Mouse (Mus musculus): ENCODE measurements around the gene Stk38. TPM values are rescaled to one million over a fixed set of nuclear protein-coding genes. Genes with fewer than 3 reads are reported as not detected.
A peak's percentile ranks its signal among the peaks of the same experiment; 100 is the strongest.

Gene Stk38
- total RNA-seq (2021), result 10 to 100 TPM; 54.9 to 60.3 TPM

DNA sequence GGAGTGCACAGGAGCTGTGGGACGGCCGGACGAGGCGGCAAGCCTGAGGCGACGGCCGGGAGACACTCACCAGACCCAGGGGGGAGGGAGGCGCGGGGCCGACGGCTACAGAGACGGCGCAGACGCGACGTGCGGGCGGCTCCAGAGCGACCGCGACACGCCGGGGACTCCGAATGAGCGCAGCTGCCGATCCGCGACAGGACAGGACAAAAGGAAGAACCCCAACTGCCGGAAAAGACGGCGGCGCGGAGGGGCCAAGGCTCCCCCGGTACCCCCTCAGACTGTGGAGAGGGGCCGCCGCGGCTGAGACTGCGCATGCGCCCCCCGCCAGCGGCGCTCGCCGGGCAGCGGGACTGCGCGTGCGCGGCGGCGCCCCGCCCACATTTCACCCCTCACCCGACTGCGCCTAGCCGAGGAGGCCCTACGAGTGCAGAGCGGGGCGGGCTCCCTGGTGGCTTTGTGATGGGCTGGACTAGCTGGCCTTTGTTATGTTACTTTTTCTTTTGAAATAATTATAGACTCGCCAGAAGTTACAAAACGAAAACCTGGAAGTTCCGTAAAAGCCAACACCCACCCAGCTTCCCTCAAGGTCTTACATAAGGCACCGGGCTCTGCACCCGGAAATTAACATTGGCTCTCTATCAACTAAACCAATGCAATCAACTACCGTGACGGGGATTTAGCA, at the start of gene Stk38:
TSS of gene Stk38 (minus strand) at position 355 of the 685 bp plus-strand sequence.
- intact Hi-C loops (cut with DNase I), result no loop called here
- peak; percentile 81 to 94 for DNase-seq (ENCODE audit: extremely low spot score in 1 of 2, low spot score in 2 of 2)

DNA sequence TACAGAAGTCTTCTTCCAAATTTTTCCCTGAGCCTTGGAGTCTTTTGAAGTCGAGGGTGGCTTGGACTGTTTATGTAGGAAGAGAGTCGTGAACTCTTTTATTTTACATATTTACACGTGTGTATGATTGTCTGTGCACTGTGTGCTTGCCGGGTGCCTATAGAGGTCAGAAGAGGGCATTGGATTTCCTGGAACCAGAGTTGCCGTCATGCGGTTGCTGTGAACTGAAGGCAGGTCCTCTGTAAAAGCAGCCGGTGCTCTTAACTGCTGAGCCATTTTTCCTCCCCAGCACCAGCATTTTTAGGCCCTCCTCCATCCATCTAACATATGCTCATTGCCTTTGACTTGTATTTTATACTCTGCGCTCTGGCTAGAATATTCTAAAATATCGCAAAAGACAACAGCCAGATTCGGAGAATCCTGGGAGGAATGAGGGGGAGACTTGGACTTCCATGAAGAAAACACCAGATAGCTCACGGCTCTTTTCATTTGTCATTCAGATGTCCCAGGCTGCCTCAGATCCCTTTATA, 49.6 kb upstream of the Stk38 start:
- no peak for DNase-seq (ENCODE audit: extremely low spot score in 1 of 2, low spot score in 2 of 2)
- intact Hi-C loops (cut with DNase I), result no loop called here

GRCm38 (mm10) chr17:29056699-29057151, 48.9 kb upstream of the Stk38 start:
- intact Hi-C loops (cut with DNase I), result no loop called here
- DNase-seq (ENCODE audit: extremely low spot score in 1 of 2, low spot score in 2 of 2), result peak in 1 of 2 experiments; percentile 52

GRCm38 (mm10) chr17:29056207-29056606, 48.4 kb upstream of the Stk38 start:
- intact Hi-C loops (cut with DNase I), result no loop called here
- DNase-seq (ENCODE audit: extremely low spot score in 1 of 2, low spot score in 2 of 2), result no peak

DNA sequence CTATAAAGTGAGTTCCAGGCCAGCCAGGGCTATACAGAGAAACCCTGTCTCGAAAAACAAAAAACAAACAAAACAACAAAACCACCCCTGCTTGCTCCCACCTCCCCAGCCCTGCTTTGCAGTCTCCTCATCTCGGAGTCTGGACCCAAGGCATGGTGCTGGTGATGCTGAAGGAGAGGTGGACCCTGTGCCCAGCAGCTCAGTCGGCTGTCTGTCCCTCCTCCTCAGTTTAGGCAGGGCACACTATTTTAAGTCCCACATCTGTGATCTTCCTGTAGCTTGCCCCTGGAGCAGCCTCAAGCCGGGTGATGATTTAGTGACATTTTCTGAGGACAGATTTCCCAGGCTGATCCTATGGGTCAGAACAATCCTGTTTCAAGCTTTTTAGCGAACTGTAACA, 47.8 kb upstream of the Stk38 start:
- DNase-seq (ENCODE audit: extremely low spot score in 1 of 2, low spot score in 2 of 2), result no peak
- intact Hi-C loops (cut with DNase I), result no loop called here

DNA sequence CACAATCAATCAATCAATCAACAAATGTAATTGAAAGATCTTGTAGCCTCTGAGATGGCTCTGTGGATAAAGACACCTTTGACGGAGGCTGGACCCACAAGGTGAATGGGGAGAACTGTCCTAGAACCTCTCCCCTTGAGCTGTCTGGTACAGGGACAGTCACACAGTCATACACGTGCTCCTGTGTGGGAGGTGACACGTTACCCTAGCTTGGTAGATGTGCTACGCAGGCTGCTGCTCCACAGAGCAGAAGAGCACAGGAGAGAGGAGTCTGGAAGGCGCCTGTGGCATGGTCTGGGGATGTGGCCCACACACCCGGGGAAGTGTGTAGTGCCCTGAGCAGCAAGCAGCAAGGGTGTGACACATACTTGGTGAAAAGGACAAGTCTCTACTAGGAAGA, 46.6 kb upstream of the Stk38 start:
- no peak for DNase-seq (ENCODE audit: extremely low spot score in 1 of 2, low spot score in 2 of 2)
- intact Hi-C loops (cut with DNase I), result loop anchor here (5.0 kb wide), 1 partner anchor 193 kb away; no protein-coding TSS in a partner anchor

DNA sequence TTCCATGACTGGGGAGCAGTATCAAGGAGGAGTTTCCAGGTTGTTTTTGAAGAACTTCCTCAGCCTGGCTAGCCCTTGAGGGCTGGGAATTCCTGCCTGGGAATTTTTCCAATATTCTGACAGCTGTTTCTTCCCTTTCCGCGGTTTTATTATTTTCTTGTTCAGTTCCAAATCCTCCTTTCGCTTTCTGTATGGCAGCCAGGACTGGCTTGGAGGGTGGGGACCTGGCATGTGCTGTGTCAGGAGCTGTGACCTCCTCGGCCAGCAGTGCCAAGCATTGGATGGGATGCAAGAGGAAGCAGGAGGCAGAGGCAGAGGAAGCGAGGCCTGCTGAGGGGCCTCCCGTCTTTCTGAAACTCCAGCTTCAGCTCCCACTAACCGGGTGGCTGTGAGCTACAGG, 46.0 kb upstream of the Stk38 start:
- DNase-seq (ENCODE audit: extremely low spot score in 1 of 2, low spot score in 2 of 2), result peak in 1 of 2 experiments; percentile 56
- intact Hi-C loops (cut with DNase I), result loop anchor here (5.0 kb wide), 1 partner anchor 193 kb away; no protein-coding TSS in a partner anchor

- intact Hi-C loops (cut with DNase I), result loop anchor here (5.0 kb wide), 1 partner anchor 194 kb away; no protein-coding TSS in a partner anchor
Measured at GRCm38 (mm10) chr17:29053067-29053466, 45.3 kb upstream of the Stk38 start.

DNA sequence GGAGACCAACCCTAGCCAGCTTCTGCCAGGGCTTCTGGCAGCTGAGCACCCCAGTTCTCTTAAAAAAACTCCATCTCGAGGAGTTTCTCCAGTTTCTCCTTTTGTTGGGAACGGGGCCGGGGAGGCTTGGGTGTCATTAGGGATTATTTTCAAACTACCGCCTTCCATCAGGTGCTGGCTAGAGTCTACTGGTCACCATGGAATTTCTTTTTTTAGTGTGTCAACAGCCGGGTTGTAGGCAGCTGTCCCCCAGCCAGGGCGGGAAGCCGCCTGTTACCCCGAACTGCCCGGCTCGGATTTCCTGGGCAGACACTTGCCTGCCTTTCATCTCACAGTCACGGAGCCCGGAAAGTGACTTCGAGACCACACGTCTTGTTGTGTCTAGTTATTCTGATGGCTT, 43.0 kb upstream of the Stk38 start:
- intact Hi-C loops (cut with DNase I), result loop anchor here (5.0 kb wide), 1 partner anchor 197 kb away; no protein-coding TSS in a partner anchor
- DNase-seq (ENCODE audit: extremely low spot score in 1 of 2, low spot score in 2 of 2), result peak in 1 of 2 experiments; percentile 78

More at GRCm38 (mm10) chr17:29053067-29053466, 45.3 kb upstream of the Stk38 start:
- DNase-seq (ENCODE audit: extremely low spot score in 1 of 2, low spot score in 2 of 2), result no peak

- DNase-seq (ENCODE audit: extremely low spot score in 1 of 2, low spot score in 2 of 2), result no peak
- intact Hi-C loops (cut with DNase I), result loop anchor here (2.0 to 5.0 kb wide), 2 partner anchors 45 to 197 kb away; no protein-coding TSS in a partner anchor
Measured at GRCm38 (mm10) chr17:29049923-29050322, 42.1 kb upstream of the Stk38 start.

DNA sequence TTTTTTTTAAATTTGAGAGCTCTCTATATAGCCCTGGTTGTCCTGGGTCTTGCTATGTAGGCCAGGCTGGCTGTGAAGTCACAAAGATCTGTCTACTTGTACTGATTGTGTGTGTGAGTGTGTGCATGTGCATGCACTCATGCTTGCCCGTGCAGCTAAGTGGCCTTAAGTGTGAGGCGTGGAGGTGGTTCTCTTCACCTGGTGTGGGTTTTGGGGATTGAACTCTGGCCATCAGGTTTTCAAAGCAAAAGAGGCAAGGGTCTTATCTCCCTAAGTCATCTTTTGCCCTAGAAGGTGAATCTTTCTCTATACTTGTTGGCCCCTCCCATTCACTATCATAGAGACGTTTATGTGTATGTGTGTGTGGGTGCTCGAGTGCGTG, 41.7 kb upstream of the Stk38 start:
- DNase-seq (ENCODE audit: extremely low spot score in 1 of 2, low spot score in 2 of 2), result no peak
- intact Hi-C loops (cut with DNase I), result loop anchor here (2.0 kb wide), 1 partner anchor 45 kb away; no protein-coding TSS in a partner anchor

GRCm38 (mm10) chr17:29048748-29049507, 41.1 kb upstream of the Stk38 start:
- peak; percentile 88 for DNase-seq (ENCODE audit: extremely low spot score in 1 of 2, low spot score in 2 of 2)
- intact Hi-C loops (cut with DNase I), result loop anchor here (2.0 kb wide), 1 partner anchor 46 kb away; no protein-coding TSS in a partner anchor

- intact Hi-C loops (cut with DNase I), result loop anchor here (2.0 kb wide), 2 partner anchors 47 to 123 kb away; no protein-coding TSS in a partner anchor
- no peak for DNase-seq (ENCODE audit: extremely low spot score in 1 of 2, low spot score in 2 of 2)
Measured at GRCm38 (mm10) chr17:29047697-29048514, 40.1 kb upstream of the Stk38 start.

DNA sequence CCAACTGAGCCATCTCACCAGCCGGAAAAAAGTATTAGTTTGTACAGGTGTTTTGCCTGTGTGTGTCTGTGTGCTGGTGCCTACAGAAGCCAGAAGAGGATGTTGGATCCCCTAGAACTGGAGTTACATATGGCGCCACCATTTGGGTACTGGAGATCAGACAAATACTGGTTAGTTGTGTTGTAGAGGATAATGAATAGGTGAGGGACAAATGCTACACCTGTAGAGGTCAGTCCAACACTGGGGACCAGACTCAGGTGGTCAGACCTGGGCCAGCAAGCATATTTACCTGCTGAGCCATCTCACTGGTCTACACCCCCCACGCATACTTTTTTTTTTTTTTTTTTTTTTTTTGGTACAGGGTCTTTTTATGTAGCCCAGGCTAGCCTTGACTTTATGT, 39.1 kb upstream of the Stk38 start:
- intact Hi-C loops (cut with DNase I), result loop anchor here (2.0 kb wide), 1 partner anchor 124 kb away; no protein-coding TSS in a partner anchor

GRCm38 (mm10) chr17:29045741-29046530, 38.1 kb upstream of the Stk38 start:
- DNase-seq (ENCODE audit: extremely low spot score in 1 of 2, low spot score in 2 of 2), result no peak
- intact Hi-C loops (cut with DNase I), result loop anchor here (2.0 kb wide), 1 partner anchor 125 kb away; no protein-coding TSS in a partner anchor

More for the DNA sequence above, 39.1 kb upstream of the Stk38 start:
- DNase-seq (ENCODE audit: extremely low spot score in 1 of 2, low spot score in 2 of 2), result no peak

DNA sequence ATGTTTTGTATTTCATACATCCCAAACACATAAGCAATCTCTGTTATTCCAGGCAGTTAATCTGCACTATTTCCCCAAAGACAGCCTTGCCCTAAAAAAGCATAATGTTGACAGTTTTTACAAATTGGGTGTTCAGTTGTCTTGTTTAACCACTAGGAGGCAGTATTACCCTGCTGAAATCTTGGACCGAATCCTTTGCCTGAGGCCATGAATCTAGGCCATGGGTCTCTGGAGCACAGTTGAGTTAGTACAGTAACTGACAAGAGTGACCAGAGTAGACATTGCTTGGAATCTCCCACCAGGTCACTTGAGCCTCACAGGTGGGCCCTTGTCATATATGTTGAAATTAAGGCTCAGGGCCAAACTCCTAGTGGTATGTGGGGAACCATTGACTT, 37.1 kb upstream of the Stk38 start:
- intact Hi-C loops (cut with DNase I), result no loop called here
- DNase-seq (ENCODE audit: extremely low spot score in 1 of 2, low spot score in 2 of 2), result no peak

DNA sequence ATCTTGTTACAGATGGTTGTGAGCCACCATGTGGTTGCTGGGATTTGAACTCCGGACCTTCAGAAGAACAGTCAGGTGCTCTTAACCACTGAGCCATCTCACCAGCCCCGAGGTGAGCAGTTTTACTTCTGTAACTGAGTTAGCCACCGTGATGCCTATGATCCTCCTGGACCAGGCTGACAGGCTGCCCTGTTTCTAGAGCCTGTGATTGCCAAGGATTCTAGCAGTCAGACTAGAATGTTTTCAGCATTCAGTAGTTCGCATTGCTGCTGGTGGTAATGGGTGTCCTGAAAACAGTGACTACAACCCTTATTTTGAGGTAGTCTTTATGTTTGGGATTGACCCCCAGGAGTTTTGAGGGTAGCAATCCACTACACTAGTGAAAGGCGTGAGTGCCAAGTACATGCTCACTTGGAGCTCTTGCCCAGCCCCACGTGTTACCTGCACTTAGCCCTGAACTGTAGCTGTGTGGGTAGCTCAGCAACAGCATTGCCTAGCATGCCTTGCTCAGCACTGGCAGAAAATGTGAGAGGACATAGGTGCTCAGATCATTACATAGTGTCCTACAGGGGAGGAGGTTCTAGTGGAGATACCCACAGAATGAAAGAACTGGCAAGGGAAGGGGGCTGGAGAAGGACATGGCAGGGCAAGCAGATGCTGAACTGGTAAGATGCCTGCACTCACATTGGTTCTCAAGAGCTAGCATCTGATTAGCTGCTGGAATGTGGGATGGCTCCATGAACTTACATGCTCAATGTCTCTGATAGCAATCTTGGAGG, 36.5 kb upstream of the Stk38 start:
- no peak for DNase-seq (ENCODE audit: extremely low spot score in 1 of 2, low spot score in 2 of 2)
- intact Hi-C loops (cut with DNase I), result no loop called here

All from left cerebral cortex, postnatal 10 days (tissue).